Mouse (Mus musculus): ENCODE measurements around the gene Slc7a10.
"Not testable (repeated sequence)": the region's sequence is repeated elsewhere in the genome, so short reads cannot be mapped to it uniquely, and the experiment has no call there.

Gene Slc7a10

DNA sequence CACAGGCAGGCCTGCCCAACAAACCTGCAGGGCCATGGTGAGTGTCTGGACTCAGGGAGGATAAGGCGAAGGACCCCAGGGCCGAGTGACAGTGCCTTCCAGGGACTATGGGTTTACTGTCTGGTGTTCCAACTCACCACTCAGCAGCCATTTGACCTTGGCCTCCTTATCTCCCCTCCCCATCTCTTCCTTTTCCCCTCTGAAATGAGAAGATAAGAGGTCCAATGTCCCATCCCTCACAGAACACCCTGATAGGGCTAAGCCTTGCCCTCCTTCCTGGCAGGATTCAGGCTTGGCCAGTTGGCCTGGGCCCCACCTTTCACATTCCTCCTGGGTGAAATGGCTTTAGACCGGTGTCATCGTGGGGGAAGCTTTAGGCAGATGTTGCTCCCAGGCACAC, 10.7 kb upstream of the Slc7a10 start:
- DNase-seq: no peak

DNA sequence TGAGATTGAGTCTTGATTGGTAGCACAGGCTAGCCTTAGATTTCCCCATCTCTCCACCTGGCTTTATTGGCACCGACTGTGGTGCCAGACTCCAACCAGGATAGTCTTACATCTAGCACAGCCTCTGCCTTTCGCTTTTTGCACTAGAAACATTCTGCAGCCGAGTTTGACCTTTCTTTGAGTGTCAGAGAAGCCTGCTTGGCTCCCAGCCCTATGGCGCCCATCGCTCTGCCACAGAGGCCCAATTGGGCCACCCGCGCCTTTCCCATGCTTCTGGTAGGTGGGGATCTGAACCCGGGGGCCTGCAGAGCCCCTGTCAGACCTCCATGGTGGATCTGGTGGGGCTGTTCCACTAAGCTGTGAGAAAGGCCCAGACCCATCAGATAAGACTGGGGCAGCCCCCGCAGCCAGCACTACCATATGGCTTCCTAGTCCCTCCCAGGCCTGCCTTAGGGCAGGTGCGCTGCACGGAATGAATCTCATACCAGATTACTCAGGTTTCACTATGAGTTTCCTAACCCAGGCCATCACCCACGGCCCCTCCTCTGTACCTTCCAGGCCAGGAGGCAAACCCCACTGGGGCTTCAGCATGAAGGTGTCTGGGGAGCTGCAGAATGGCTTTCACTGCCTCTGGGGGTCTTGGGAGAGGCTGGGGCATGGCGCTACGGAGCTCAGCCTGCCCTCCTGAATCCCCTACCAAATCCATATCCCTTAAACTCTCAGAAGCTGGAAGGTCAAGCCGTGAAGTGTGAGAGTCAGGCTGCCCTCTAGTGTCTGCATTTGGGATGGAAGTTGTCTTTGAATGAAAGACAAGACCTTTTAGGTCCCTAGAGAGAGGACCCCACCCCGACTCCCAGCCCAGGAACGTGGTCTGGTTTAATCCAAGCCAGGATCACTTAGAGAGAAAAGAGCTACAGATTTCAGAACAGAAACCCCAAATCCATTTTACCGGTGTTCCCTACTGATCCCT, 9.5 kb upstream of the Slc7a10 start:
- no peak for DNase-seq

DNA sequence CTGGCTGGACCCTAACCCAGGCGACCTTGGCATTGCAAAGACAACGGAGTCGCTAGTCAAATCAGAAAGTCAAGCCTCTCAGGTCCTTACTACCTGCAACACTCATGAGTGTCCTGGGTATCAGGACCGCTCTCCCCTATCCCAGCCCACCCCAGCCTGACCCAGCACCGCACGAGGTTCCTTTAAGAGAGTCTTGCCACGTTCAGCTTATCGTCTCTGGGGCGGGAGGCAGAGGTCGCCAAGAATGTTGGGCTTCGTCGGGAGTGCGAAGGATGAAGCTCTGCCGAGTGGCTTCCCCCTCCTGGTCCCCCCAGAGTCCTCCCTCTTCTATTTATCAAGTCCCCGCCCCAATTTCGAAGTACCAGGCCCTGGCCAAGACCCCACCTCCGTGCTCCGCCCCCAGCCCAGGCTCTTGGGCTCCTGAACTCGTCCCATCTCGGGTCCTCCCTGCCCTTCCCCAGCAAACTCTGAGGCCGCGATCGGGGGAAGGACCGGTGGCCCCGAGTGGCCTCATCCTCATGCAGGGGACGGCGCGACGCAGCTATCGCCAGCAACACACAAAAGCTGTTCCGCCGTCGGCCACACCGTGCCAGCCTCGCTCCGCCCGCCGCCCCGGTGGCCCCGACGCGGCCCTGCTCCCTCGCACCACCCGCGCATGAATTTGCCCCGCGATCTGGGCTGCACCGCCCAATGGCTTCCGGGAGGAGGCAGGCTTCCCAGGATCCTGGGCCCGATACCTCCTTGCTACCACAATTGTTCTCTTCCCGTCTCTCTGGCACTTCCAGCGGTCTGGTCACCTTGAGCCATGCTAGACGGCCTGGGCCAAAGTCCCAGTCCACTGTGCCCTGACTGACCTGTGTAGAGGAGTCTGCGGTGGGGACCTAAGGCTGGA, 1.1 kb upstream of the Slc7a10 start:
- peak; percentile 39 for DNase-seq

DNA sequence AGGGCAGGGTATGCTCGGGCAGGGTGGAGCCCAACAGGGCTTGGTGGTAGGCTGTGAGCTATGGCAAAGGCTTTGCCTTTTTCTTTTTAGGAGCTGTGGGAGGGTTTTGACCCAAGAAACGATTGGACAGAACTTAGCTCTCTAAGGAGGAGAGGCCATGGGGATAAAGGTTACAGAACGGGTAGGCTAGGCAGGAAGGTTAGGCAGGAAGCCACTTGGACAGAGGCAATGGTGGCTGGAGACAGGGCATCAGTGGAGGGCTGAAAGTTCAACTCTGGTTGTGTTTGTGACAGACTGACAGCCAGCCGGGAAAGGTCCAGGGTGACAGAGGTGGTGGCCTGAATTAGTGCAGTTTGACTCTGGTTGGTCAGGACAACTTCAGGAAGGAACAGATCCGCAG, 3.5 kb downstream of the Slc7a10 start:
- no peak for DNase-seq

DNA sequence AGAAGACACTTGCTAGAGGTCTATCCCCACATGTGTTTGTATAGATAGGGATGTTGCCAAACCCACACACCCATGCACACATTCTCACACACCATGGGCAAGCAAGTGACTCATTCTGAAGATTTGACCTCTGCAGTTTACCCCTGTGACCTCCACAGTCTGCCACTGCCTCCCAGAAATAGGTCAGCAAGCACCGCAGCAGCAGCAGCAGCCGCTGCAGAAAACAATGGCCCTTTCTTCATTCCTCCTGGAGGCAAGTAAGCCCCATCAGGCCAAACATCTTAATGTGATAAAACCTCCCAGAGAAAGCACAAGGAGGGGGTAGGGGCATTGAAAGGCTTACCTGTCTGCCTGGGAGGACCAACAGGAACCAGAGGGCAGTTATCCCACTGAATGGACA, 5.1 kb downstream of the Slc7a10 start:
- no peak for DNase-seq

DNA sequence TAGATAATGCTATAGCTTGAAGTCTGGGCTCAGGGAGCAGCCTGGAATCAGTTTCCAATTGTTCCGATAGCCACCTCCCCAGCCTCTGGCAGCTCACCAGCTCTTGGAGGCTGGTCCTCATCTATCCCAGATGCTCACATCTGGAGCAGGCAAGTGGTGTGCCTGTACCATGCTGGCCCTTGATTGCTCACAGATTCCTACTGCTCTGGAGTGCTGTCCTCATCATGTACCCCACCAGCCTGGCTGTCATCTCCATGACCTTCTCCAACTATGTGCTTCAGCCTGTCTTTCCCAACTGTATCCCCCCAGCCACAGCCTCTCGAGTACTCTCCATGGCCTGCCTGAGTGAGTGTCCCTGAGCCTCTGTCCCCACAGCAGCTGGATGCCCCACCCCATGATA, 10.8 kb downstream of the Slc7a10 start:
- DNase-seq: no peak

DNA sequence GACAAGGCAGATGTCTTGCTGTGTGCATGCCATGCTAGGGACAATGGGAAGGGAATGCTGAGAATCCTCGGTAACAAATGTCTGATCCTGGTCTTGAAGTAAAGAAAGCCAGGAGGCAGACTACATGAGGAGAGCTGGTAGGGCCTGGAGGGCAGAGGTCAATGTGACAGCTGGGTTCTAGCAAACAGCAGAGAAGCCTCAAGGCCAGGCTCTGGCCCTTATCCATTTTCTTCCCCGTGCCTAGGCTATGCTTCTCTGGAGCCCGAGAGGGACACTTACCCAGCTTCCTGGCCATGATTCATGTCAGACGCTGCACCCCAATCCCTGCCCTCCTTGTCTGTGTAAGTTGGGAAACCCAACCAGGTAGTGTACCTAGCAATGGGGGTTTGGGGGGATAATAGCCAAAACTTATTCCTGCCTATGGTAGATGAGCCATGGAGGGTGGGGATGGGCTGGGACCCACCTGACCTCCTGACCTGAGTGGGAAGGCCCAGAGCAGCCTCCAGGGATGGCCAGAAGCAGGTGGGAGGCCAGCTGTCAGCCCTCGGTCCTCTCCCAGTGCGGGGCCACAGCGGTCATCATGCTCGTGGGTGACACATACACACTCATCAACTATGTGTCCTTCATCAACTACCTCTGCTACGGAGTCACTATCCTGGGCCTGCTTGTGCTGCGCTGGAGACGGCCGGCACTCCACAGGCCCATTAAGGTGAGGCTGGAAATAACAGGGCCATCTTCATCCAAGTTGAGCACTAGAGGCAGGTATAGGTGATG, 13.0 kb downstream of the Slc7a10 start:
- DNase-seq: no peak

DNA sequence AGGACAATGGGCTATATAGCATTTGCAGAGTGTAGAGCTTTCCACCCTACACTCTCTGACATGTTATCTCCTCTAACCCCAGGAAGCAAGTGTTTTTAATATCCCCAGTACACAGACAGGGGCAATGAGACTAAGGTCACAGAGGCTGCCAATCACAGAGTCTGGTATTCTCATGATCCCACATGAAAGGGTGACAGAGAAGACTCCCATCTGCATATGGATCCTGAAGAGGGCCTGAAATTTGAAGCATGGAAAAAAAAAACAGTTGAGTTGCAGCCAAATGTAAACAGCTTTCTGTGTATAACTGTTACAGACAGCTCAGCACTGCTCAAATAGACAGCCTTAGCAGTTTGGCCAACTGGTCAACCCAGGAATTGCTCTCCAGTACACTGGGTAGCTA, 13.6 kb downstream of the Slc7a10 start:
- no peak for DNase-seq

DNA sequence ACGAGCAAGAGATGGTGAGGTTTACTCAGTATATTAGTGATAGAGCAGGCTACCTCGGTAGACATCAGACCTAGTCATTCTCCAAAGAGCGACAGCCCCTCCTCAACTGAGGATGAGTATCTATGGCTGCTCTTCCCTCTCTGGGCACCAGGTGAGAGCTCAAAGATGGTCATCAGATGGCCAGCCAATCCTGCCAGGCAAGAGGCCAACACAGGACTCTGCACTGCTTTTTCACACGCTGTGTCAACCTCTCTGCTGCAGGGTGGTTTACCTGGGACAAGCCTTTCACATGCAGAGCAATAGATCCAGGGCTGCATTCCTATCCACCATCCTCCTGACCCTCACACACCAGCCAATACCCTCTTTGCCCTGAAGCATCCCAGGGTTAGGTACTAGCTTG, 25.6 kb downstream of the Slc7a10 start:
- DNase-seq: no peak

DNA sequence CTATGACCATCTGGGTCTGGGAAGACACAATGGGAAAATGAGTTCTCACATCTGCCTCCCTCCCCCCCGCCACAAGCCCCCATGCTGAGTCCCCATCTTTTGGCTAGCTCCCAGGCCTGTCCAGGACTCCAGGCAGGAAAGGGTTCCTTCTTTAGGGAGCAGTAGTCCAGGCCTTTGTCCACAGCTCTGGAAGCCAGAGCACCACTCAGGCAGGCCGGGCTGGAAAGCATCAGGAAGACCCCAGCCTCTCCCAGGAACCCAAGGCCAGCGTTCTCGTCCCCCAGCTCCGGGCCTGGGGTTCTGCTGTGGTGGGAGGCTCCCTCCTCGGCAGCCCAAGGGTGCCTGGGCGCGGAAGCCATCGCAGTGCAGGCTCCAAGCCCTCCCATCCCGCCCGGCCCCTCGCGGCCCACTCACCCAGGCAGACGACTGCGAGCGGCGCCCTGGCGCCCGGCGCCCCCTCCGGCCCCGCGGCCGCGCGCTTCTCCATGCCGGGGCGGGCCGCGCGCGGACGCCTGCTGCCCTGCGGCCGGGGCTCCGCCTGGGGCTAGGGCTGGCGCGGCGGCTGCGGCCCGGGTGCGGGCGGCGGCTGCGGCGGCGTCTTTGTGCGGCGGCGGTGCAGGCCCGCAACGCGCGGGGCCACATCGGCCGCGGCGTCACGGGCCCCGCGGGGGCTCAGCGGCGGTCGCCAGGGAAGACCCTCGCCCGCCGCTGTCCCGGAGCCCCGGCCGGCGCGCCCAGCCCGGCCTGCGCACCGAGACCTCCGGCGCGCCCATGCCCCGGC, 28.4 kb downstream of the Slc7a10 start:
- DNase-seq: no peak

DNA sequence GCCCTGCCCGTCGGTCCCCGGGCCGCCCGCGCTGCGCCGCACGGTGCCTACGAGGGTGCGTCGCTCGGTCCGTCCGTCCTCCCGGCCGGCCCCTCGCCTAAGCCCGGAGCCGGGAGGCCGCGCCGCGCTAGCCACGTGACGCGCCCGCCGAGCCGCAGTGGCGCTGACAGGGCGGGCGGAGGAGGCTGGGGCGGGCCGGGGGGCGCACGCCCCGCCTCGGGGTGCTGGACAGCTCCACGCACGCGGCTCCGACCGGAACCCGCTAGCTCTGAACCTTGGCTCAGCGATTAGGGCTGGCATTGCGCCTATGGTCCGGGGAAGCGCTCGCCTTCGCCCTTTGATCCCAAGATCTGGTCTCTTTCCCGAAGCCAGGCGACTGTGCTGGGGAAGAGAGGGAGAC, 29.0 kb downstream of the Slc7a10 start, which contains the start of gene Lrp3:
Gene Lrp3 (minus strand): TSS at position 274 of the 400 bp plus-strand sequence.
- peak; percentile 55 for DNase-seq

DNA sequence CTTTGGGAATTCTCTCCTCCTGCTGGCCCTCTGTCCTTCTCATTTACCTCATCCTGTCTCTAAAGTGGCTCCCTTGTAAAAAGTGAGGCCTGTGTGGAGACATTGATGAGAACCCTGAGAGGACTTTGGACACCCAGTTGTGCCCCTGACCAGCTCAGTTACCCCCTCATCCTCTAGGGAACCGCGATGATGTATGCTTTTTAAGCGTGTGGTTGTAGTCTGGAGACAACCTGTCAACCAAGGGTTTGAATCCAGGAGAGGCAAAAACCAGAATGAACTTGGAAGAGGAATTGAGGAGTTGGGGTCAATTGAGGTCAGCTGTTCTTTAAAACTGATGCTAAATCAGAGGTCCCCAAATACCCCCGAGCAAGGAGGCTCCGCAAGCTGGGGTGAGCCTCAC, 29.5 kb downstream of the Slc7a10 start:
- DNase-seq: no peak

DNA sequence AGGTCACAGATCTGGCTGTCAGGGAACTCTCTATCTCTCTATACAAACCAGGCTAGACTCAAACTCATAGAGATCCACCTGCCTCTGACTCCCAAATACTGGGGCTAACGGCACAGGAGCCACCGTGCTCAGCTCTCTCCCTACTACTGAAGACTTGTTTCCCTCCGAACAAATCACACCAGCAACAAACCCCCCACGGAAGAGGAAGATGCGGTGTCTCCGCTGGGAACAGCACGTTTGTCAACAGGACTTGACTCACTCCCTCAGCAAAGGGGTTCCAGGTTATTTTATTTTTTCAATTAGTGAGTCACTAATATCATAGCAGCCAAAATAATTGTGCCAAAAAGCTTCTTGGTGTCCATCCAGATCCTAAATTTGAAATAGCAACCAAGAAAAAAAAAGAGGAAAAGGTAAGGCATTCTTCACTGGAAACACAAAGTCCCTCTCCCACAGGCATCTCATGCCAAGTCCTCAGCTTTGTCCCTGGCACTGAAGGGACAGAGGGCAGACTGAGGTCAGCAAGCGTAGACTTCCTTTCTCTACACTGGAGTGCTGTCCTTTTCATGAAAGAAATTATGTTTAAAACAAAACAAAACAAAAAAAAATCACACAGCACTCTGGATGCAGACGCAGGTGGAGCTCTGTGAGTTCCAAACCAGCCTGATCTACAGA, 34.6 kb downstream of the Slc7a10 start:
- no peak for DNase-seq

DNA sequence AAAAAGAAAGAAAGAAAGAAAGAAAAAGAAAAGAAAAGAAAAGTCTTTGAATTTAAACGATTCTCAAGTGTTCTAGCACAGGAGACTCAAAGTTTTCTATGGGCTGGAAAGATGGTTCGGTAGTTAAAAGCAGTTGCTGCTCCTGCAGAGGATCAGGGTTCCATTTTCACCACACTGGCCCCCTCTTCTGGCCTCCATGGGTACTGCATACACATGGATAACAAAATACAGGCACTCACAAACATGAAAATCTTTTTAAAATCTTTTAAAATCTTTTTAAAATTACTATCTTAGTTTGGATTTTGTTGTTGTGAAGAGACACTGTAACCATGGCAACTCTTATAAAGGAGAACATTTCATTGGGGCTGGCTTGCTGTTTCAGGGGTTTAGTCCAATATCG, 44.1 kb downstream of the Slc7a10 start:
- DNase-seq: no peak

DNA sequence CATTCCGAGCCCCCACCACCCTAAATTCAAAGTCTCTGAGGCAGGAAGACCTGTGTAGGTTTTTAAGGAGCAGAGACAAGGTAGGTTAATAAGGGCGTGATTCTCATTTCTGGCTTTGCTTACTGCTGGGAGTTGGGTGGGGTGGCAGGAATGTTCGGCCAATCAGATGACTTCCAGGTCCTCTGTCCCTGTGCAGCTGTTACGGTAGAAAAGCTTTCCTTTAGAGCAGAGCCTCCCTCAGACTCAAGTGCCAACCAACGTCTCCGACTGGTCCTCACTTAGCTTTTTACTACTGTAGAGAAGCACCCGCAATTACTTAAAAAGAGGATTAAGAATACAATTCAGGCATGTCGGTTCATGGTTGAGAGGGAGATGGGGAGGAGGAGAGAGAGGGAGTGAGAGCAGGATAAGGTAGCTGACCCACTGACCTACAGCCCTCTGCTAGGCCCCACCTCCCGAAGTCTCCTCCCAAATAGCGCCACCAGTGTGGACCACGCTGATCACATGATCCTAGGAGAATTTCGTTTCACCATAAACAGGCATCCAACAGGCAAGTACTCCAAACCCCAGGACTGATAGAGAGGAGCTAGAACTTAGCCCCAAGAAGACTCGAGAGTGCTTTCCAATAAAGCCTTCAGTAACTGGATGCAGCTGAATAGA, 46.7 kb downstream of the Slc7a10 start:
- no peak for DNase-seq

DNA sequence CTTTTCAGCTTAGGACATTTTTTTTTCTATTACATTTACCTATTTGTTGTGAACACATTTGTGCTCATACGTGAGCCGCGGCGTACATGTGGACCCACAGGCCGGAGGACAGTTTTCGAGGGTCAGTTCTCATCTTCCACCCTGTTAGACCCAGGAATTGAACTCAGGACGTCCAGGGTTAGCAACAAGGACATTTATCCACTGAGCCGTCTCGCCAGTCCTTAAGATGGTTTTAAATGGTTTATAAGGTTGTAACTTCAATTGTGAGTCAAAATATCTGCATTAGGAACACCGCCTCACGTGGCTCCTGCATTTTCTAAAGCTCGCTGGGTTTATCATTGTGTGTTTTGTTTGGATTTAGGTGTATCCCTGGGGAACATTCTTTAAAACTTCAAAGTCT, 47.7 kb downstream of the Slc7a10 start:
- DNase-seq: no peak

DNA sequence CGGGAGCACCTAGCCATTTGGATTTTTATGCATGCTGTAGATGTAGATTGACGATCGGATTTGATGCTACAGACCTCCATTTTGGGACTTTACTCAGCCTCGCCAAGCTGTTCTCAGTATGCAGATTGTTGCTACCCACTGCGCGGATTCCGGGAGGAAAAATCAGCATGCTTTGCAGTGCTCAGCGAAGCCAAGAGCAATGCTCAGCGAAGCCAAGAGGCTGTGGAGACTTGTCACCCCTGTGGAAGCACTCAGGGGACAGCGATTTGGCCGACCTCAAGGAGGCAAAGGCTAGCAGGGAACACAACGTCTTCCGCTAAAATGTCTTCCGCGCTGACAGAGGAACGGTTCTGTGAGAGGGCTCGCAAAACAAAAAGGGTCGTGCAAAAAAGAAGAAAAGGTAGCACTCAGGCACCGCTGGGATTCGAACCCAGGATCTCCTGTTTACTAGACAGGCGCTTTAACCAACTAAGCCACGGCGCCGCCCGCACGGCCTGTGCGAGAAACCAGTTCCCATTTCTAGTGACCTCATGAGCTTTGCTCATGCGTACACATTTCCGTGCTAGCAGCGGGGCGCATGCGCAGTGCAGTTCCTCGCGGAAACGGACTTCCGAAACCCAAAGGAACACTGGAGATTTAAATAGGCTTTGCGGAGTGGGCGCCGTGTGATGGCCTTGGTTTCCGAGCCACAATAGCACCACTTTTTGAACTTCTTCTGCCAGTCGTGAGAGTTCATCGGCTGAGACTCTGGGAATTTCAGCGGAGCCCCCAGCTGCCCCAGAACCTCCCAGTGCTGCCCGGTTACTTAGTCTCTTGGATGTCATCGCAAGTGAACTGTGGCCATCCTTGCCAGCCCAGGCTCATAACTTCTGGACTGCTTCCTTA, 48.4 kb downstream of the Slc7a10 start:
- DNase-seq: peak; percentile 97

DNA sequence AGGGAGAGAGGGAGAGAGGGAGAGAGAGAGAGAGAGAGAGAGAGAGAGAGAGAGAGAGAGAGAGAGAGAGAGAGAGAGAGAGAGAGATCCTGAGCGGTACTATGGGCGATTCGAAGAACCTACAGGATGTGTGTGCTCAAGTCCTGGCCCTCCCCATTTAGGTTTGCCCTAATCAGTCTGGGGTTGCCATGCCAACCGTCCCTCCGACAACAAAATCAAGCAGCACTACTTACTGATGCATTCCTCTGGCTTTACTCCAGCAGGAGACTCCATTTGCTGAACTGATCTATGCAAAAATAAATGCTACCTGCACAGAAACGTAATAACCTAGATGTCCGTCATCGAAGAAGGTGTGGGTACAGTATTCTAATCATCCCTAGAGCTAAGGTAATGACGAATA, 49.1 kb downstream of the Slc7a10 start:
- DNase-seq: peak; percentile 89

DNA sequence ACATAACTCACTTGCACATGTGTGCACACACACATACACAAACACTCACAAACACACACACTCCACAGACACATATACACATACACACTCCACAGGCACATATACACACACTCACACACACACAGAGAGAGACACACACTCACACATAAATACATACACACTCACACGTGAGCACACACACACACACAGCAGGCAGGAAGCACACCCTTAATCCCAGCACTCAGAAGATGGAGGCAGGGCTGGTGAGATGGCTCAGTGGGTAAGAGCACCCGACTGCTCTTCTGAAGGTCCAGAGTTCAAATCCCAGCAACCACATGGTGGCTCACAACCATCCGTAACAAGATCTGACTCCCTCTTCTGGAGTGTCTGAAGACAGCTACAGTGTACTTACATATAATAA, 51.8 kb downstream of the Slc7a10 start:
- DNase-seq: not testable (repeated sequence)
